In the genomic region with DNA sequence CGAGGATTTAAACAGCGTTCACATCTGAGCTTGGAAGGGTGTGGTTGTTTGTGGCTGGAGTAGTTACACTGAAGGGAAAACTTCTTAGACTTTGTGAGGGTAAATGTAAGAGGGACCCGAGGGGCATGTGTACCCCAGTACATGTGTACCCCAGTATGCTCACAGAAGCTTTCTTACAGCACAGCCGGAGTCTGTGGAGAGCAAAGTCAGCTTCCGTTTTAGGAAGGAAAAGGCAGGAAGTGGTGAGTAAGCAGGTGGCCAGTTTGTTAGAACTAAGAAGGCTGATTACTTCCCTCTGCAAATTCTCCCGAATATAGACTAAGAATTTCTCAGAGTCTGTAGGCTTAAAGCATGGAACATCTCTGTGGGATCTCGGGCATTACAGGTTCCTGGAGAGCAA, we compare ENCODE assay signal across 12 mouse cellular contexts. TPM values are rescaled to one million over a fixed set of nuclear protein-coding genes. Genes with fewer than 3 reads are reported as not detected.
DNase-seq lines count a peak whose midpoint lies in the region; ATAC-seq and TF ChIP-seq lines count a peak whose summit lies in the region.
"Had no signal": no experiment of that assay in that cellular context is flagged by ENCODE, and none has a peak within 500 bp of the region (broad histone marks: within the 10 kb centered on the region; RNA-seq: fewer than 3 reads in every experiment).

No protein-coding gene starts in this region.

- dilution Hi-C loops in CH12.LX (cut with MboI; ENCODE audit: extremely low pct_ligation_motif_present, extremely low pct_unique_long_range_greater_than_20kb, low sequenced_read_pairs) = no loop called here

- peak overlapping the region; percentile 29; the same call in 1 of the 2 replicates for H3K4me2 ChIP-seq in CH12.LX (ENCODE audit: insufficient read depth, low read depth, poor library complexity, severe bottlenecking)
- H3K4me2 ChIP-seq in liver, embryonic 12.5 days = 0 out of 2 replicates have a peak overlapping the region, but pooled peaks have one; percentile 18
- H3K4me2 ChIP-seq: limb, embryonic 15.5 days; midbrain, embryonic 13.5 days had no signal

- no peak overlapping the region for H3K9ac ChIP-seq in CH12.LX (ENCODE audit: insufficient read depth, low read depth)
- H3K9ac ChIP-seq in liver, embryonic 12.5 days = no peak overlapping the region
- H3K9ac ChIP-seq: limb, embryonic 15.5 days; midbrain, embryonic 13.5 days had no signal

- TF ChIP-seq RAD21 in CH12.LX (IDR thresholded peaks at IDR 0.05; ENCODE audit: low read depth, low read length) = no peak

- H3K27me3 ChIP-seq in CH12.LX (replicated peaks) = no peaks in the 10 kb centered on the region
- no peaks in the 10 kb centered on the region for H3K27me3 ChIP-seq in liver, embryonic 12.5 days (replicated peaks)
- H3K27me3 ChIP-seq: limb, embryonic 15.5 days; midbrain, embryonic 13.5 days had no signal

- H3K4me3 ChIP-seq in CH12.LX (replicated peaks in 1 of 3; ENCODE audit: low read depth in 2 of 3, low read length in 2 of 3, poor library complexity in 1 of 3) = no peak overlapping the region
- no peak overlapping the region for H3K4me3 ChIP-seq in liver, embryonic 12.5 days
- H3K4me3 ChIP-seq: limb, embryonic 15.5 days; midbrain, embryonic 13.5 days had no signal

- DNase-seq in A20 (ENCODE audit: low read depth, low spot score) (peak; percentile 39), CH12.LX (ENCODE audit: extremely low read depth) (peak; percentile 24)
- no peak for DNase-seq in cerebellum, postnatal 36 days
- no peak for DNase-seq in lung, adult 18-20 months
- DNase-seq in urinary bladder, adult 2 months (ENCODE audit: low spot score) = no peak
- DNase-seq: adrenal gland, postnatal 14 days; cerebellum, adult 9-11 months had no signal

- no peaks in the 10 kb centered on the region for H3K9me3 ChIP-seq in CH12.LX (replicated peaks; ENCODE audit: low read length)
- H3K9me3 ChIP-seq in liver, embryonic 12.5 days (replicated peaks) = no peaks in the 10 kb centered on the region
- H3K9me3 ChIP-seq: limb, embryonic 15.5 days; midbrain, embryonic 13.5 days had no signal

- ATAC-seq in liver, embryonic 12.5 days = no peak
- peak; percentile 60; the same call in 1 of the 2 replicates for ATAC-seq in neutrophil, adult 5-6 weeks (ENCODE audit: extremely low read depth, insufficient number of reproducible peaks, low FRiP score, poor library complexity, severe bottlenecking)
- ATAC-seq: intestine, embryonic 16.5 days; midbrain, embryonic 13.5 days had no signal

- no peak overlapping the region for H3K27ac ChIP-seq in CH12.LX (ENCODE audit: insufficient read depth, low read depth)
- H3K27ac ChIP-seq in liver, embryonic 12.5 days = no peak overlapping the region
- H3K27ac ChIP-seq: limb, embryonic 15.5 days; midbrain, embryonic 13.5 days had no signal

- peaks cover 8 to 25% of the 10 kb centered on the region in 2 experiments; a peak in 3 of 4 replicates for H3K4me1 ChIP-seq in CH12.LX (ENCODE audit: control insufficient read depth in 1 of 2, insufficient read depth in 2 of 2)
- H3K4me1 ChIP-seq in liver, embryonic 12.5 days = peaks cover 8% of the 10 kb centered on the region
- H3K4me1 ChIP-seq: limb, embryonic 15.5 days; midbrain, embryonic 13.5 days had no signal

- TF ChIP-seq CTCF in CH12.LX (conservative IDR thresholded peaks at IDR 0.05 in 1 of 2, IDR thresholded peaks at IDR 0.05 in 1 of 2; ENCODE audit: low read depth in 2 of 2, low read length in 2 of 2) = no peak

- peak; percentile 48 for TF ChIP-seq POLR2A in CH12.LX (IDR thresholded peaks at IDR 0.05; ENCODE audit: low read depth, low read length)

- TF ChIP-seq EP300 in CH12.LX (IDR thresholded peaks at IDR 0.05; ENCODE audit: low read length) = peak; percentile 39; the same call in 1 of the 2 replicates

- in situ Hi-C loops in CH12.LX (cut with MboI; ENCODE audit: low pct_ligation_motif_present, low pct_unique_long_range_greater_than_20kb, low sequenced_read_pairs) = no loop called here

- no peaks in the 10 kb centered on the region for H3K79me2 ChIP-seq in CH12.LX (replicated peaks; ENCODE audit: control insufficient read depth, extremely low read depth, insufficient read depth, poor library complexity, severe bottlenecking)

- H3K36me3 ChIP-seq in CH12.LX (replicated peaks in 1 of 2; ENCODE audit: control insufficient read depth in 1 of 2, insufficient read depth in 1 of 2, low read length in 1 of 2) = no peaks in the 10 kb centered on the region
- H3K36me3 ChIP-seq in liver, embryonic 12.5 days = no peaks in the 10 kb centered on the region
- H3K36me3 ChIP-seq: limb, embryonic 15.5 days; midbrain, embryonic 13.5 days had no signal

- 26% methylated on average over 7 of the region's 7 CpGs for WGBS in liver, embryonic 12.5 days (ENCODE audit: insufficient replicate concordance)

TF ChIP-seq in CH12.LX, 34 proteins besides CTCF, POLR2A, EP300 and RAD21:
- 0 out of 2 replicates have a peak, but pooled peaks have one; percentile 29 for TF ChIP-seq MAFK (IDR thresholded peaks at IDR 0.05; ENCODE audit: insufficient replicate concordance, low read length)
- TF ChIP-seq MEF2A (IDR thresholded peaks at IDR 0.05; ENCODE audit: borderline replicate concordance, low read depth, low read length) = no peak
- TF ChIP-seq CHD2 (IDR thresholded peaks at IDR 0.05; ENCODE audit: low read length) = no peak
- TF ChIP-seq MYC (IDR thresholded peaks at IDR 0.05; ENCODE audit: low read depth, low read length) = no peak
- no peak for TF ChIP-seq POLR2AphosphoS2 (IDR thresholded peaks at IDR 0.05; ENCODE audit: low read depth, low read length)
- no peak for TF ChIP-seq PAX5 (IDR thresholded peaks at IDR 0.05; ENCODE audit: low read length)
- TF ChIP-seq TBP (conservative IDR thresholded peaks at IDR 0.05; ENCODE audit: low read depth, low read length) = 0 out of 2 replicates have a peak, but pooled peaks have one; percentile 36
- TF ChIP-seq SIN3A (IDR thresholded peaks at IDR 0.05; ENCODE audit: low read length) = no peak
- no peak for TF ChIP-seq JUN (IDR thresholded peaks at IDR 0.05; ENCODE audit: insufficient read depth, low read depth, low read length)
- no peak for TF ChIP-seq MAZ (IDR thresholded peaks at IDR 0.05; ENCODE audit: low read depth, low read length)
- no peak for TF ChIP-seq ETS1 (conservative IDR thresholded peaks at IDR 0.05; ENCODE audit: low read depth, low read length)
- no peak for TF ChIP-seq RCOR1 (conservative IDR thresholded peaks at IDR 0.05; ENCODE audit: low read depth, low read length)
- no peak for TF ChIP-seq ZNF384 (IDR thresholded peaks at IDR 0.05; ENCODE audit: low read depth, low read length)
- TF ChIP-seq ELF1 (IDR thresholded peaks at IDR 0.05; ENCODE audit: low read depth, low read length) = 0 out of 2 replicates have a peak, but pooled peaks have one; percentile 31
TF ChIP-seq in CH12.LX: peak in this region for 3.

RNA-seq across cellular contexts. Expression of gene Agps, which starts 8.2 kb away (rescaled TPM):
- total RNA-seq in CH12.LX (2012; rRNA removed) (38.6 and 51.8 TPM in 2 replicates), CH12.LX (2014; rRNA removed) (49.3 and 60.8 TPM in 2 replicates)
- polyA plus RNA-seq in CH12.LX (2012; ENCODE audit: insufficient read length, low read depth) = 66.9 and 67.7 TPM in 2 replicates
- 26.7 and 29.7 TPM in 2 replicates for polyA plus RNA-seq in liver, embryonic 12.5 days (2016; fragmentation: Nextera tagmentation; extraction: Ambion mirVana)
- total RNA-seq in neutrophil, adult 5-6 weeks (2017) = 42.1 and 46.0 TPM in 2 replicates
- polyA plus RNA-seq in urinary bladder, adult 2 months (2012; rRNA removed) = 9.1 and 9.3 TPM in 2 replicates

Comparison
In these comparisons a context has a peak if more than half of its experiments do, and no peak if none do; other contexts are left out.
1. DNase-seq: peak in A20 (single experiment) and CH12.LX (single experiment); none in cerebellum, postnatal 36 days (0 of 2), lung, adult 18-20 months (0 of 2) and urinary bladder, adult 2 months (single experiment).